Mouse (Mus musculus) brain, embryonic 18.5 days (tissue): Measurements from ENCODE around the gene Sval3.

Experiments used
- DNase-seq: peaks from one replicate; pipeline ENCODE4 v3.0.0-alpha.2; 2012; ENCODE audit warnings: low read depth, low spot score

The Sval3 gene

DNA sequence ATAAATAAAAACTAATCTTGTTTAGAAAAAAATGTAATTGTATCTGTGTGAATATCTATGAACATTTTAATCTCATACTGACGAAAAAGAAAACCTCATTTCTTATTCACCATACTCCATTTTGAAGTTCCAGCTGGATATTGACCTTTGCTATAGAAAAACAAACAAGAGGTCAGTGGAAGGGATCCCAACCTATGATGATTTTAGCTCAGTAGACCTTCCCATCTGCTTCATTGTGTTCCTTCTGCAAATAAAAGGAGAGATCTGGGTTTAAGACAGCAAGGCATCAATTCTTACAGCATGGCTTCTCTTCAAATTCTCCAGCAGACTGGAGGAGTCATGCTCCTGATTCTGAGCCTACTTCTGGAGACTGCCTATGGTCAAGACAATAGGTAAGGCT is at the start of gene Sval3:
TSS of gene Sval3 (plus strand) at position 301 of the 400 bp plus-strand sequence.
- DNase-seq: no peak

GRCm38 (mm10) chr6:41951330-41951729 is 16.6 kb upstream of the Sval3 start, which contains the start of gene Sval1:
Gene Sval1, plus strand, starts transcription at chr6:41951630.
- DNase-seq: no peak
